Mouse (Mus musculus): Measurements from ENCODE around the gene Skiv2l. TPM values are rescaled to one million over a fixed set of nuclear protein-coding genes. Genes with fewer than 3 reads are reported as not detected.
A peak's percentile ranks its signal among the peaks of the same experiment; 100 is the strongest.
"Not testable (repeated sequence)": the region's sequence is repeated elsewhere in the genome, so short reads cannot be mapped to it uniquely, and the experiment has no call there.

The Skiv2l gene
- total RNA-seq, 2 experiments from 2014 or later, result 22.6 to 24.5 TPM

DNA sequence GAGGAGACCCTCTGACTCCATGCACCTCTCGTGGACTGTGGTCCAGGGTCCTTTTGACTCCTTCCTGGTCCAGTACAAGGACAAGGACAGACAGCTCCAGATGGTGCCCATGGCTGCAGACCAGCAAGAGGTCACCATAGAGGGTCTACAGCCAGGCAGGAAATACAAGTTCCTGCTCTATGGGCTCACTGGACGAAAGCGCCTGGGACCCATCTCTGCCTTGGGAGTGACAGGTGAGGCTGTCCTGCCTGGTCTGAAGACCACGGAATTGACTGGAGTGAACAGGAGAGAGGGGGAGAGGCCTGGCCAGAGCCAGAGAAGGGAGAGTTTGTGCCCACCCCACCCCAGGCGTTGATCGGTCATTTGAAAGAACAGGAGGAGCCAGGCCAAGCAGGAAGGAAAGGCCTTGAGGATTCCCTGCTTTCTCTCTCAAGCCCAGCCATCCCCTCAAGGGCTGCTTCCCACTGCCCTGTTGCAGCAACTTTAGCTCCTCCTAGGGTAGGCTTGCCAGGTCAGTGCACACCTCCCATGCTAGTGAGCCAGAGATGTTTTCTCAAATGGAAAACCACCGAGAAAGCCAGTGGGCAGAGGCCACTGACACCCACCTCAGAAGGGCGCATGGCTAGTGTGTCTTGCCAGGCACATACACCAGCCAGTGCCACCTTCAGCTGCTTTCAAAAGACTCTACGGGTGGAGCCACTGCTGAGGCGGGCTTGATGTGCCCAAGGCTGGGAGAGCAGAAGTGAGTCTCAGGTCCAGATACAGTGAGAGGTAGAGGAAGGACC lies 52.6 kb downstream of the Skiv2l start:
- intact Hi-C loops (cut with DNase I), result loop anchor here (5.0 kb wide), 1 partner anchor 85 kb away; no protein-coding TSS in a partner anchor
- not testable (repeated sequence) for DNase-seq

DNA sequence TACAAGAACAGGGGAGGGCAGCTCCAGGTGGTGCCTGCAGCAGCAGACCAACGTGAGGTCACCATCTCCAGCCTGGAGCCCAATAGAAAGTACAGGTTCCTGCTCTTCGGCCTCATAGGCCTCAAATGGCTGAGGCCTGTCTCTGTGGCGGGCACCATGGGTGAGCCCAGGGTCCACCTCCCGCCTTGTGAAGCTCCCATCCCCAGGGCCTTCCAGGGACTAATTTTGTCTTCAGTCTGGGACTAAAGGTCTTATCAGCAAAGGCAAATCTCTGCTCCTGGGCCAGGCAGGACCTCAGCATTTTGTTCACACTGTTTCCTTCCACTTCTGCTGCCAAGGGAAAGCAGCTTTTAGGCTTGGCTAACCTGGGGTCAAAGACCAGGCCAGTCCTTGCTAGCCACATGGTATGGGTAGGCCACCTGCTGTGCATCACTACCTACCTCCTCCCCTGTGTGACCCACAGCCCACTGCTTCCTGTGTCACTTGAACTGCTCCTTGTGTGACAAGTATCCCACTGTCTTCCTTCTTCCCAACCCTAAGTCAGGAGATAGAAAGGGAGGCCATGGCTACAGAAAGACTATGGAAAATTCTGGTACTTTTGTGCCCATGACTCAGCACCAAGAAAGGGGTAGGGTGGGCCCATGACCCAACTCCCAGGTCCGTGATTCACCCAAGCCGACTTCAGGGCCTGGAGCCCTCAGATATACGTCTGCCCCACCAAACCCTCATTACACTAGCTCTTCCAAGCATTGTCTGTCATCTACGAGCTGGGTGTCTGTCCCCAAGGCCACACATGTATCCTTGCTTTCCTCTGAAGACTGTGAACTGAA lies 53.5 kb downstream of the Skiv2l start:
- no peak for DNase-seq
- intact Hi-C loops (cut with DNase I), result loop anchor here (5.0 kb wide), 1 partner anchor 84 kb away; no protein-coding TSS in a partner anchor

DNA sequence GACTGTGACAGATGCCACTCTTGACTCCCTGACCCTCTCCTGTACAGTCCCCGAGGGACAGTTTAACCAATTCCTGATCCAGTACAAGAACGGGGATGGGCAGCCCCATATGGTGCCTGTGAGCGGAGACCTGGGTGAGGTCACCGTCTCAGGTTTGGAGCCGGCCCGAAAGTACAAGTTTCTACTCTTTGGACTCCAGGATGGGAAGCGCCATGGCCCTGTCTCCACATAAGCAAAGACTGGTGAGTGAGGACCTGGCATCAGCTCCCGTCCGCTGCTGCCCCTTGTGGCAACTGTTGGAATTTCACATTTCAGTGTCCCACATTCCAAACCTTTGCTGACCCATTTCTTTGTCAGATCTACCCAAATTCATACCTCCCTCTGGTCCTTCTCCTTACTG lies 54.4 kb downstream of the Skiv2l start:
- intact Hi-C loops (cut with DNase I), result loop anchor here (5.0 kb wide), 1 partner anchor 83 kb away; no protein-coding TSS in a partner anchor
- DNase-seq, result peak; percentile 36 to 65

DNA sequence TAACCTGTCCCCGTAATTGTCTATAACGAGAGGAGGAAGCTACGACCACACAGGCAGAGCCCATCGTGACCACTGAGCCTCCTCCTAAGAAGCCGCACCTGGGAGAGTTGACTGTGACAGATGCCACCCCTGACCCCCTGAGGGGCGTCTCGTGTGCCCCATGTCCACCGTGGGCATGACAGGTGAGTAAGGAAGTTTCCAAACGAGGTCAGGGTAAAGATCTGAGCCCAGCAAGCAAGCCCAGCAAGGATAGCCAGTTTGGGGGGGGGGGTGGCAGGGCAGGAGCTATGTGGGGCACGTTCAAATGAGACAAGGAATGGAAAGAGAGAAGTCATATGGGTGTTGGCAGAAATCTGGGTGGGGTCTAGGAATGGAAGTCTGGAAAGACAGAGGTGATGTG lies 55.0 kb downstream of the Skiv2l start:
- DNase-seq, result no peak
- intact Hi-C loops (cut with DNase I), result loop anchor here (5.0 kb wide), 1 partner anchor 83 kb away; no protein-coding TSS in a partner anchor

Small RNAs within 50 kb of the gene (microRNA-seq; reads per million reads assigned to microRNA genes)
- gene Mir6970 (ENCODE audit: borderline number of aligned reads in 2 of 2) (0 reads per million in 2 experiments), gene Mir6971 (ENCODE audit: borderline number of aligned reads in 2 of 2) (1.3 to 2.2 reads per million in 2 experiments), gene Mir6972 (ENCODE audit: borderline number of aligned reads in 2 of 2) (0 reads per million in 2 experiments)

Other genes with a start within 250 kb of the Skiv2l start
- 10 to 100 TPM; 35.7 to 37.1 TPM for gene Rnf5, start 246.5 kb downstream of the Skiv2l start, total RNA-seq (2021)
- gene Agpat1, start 245.9 kb downstream of the Skiv2l start, total RNA-seq (2021), result 10 to 100 TPM; 61.2 to 70.5 TPM
- gene Egfl8, start 234.2 kb downstream of the Skiv2l start, total RNA-seq (2021), result 1 to 10 TPM; 1.5 to 2.5 TPM
- gene Ppt2, start 221.7 kb downstream of the Skiv2l start, total RNA-seq (2021), result 10 to 100 TPM; 54.4 to 55.5 TPM
- gene Prrt1, start 220.7 kb downstream of the Skiv2l start, total RNA-seq (2021), result 1 to 10 TPM; 1.4 to 1.7 TPM
- gene Fkbpl, start 205.4 kb downstream of the Skiv2l start, total RNA-seq (2021), result 1 to 10 TPM; 6.9 to 9.9 TPM
- gene Atf6b, start 203.1 kb downstream of the Skiv2l start, total RNA-seq (2021), result 10 to 100 TPM; 15.3 to 16.1 TPM
- gene Tnxb, start 179.7 kb downstream of the Skiv2l start, total RNA-seq (2021), result 10 to 100 TPM; 35.6 to 39.7 TPM
- 10 to 100 TPM; 22.8 to 24.7 TPM for gene C4b, start 106.3 kb downstream of the Skiv2l start, total RNA-seq (2021)
- gene Cyp21a1, start 45.6 kb downstream of the Skiv2l start, total RNA-seq (2021), result not detected
- gene Stk19, start 13.3 kb downstream of the Skiv2l start, total RNA-seq (2021), result 10 to 100 TPM in 1 of 2 experiments, 1 to 10 TPM in 1; 10.0 to 11.1 TPM
- 10 to 100 TPM; 12.4 to 17.3 TPM for gene Dxo, start 13.2 kb downstream of the Skiv2l start, total RNA-seq (2021)
- 10 to 100 TPM; 13.7 to 15.3 TPM for gene Nelfe, start 181 bp upstream of the Skiv2l start, total RNA-seq (2021)
- 1 to 10 TPM; 4.4 to 7.5 TPM for gene Cfb, start 12.3 kb upstream of the Skiv2l start, total RNA-seq (2021)
- gene Zbtb12, start 29.3 kb upstream of the Skiv2l start, total RNA-seq (2021), result 1 to 10 TPM; 7.5 to 7.7 TPM
- gene Gm20547, start 31.8 kb upstream of the Skiv2l start, total RNA-seq (2021), result not detected
- 1 to 10 TPM; 3.1 to 4.4 TPM for gene C2, start 48.1 kb upstream of the Skiv2l start, total RNA-seq (2021)
- gene Ehmt2, start 48.3 kb upstream of the Skiv2l start, total RNA-seq (2021), result 10 to 100 TPM; 44.6 to 49.8 TPM
- not detected for gene Slc44a4, start 64.3 kb upstream of the Skiv2l start, total RNA-seq (2021)
- 10 to 100 TPM; 13.2 to 16.5 TPM for gene Neu1, start 81.0 kb upstream of the Skiv2l start, total RNA-seq (2021)
- 1 to 10 TPM; 2.8 to 4.5 TPM for gene Hspa1b, start 109.0 kb upstream of the Skiv2l start, total RNA-seq (2021)
- gene Gm20481, start 119.7 kb upstream of the Skiv2l start, total RNA-seq (2021), result not detected
- gene Hspa1a, start 121.9 kb upstream of the Skiv2l start, total RNA-seq (2021), result 1 to 10 TPM; 4.2 to 4.6 TPM
- 1 to 10 TPM; 7.8 to 9.2 TPM for gene Hspa1l, start 122.5 kb upstream of the Skiv2l start, total RNA-seq (2021)
- 10 to 100 TPM; 16.0 to 17.4 TPM for gene Lsm2, start 131.7 kb upstream of the Skiv2l start, total RNA-seq (2021)
- 10 to 100 TPM; 26.7 to 27.4 TPM for gene Vars, start 150.8 kb upstream of the Skiv2l start, total RNA-seq (2021)
- 1 to 10 TPM; 8.4 to 9.3 TPM for gene Vwa7, start 166.4 kb upstream of the Skiv2l start, total RNA-seq (2021)
- not detected for gene Sapcd1, start 177.8 kb upstream of the Skiv2l start, total RNA-seq (2021)
- gene Msh5, start 196.5 kb upstream of the Skiv2l start, total RNA-seq (2021), result under 1 TPM; 0.25 to 0.70 TPM
- 10 to 100 TPM; 41.7 to 44.0 TPM for gene Clic1, start 199.8 kb upstream of the Skiv2l start, total RNA-seq (2021)
- 10 to 100 TPM; 27.5 to 27.6 TPM for gene Ddah2, start 208.8 kb upstream of the Skiv2l start, total RNA-seq (2021)
- gene Ly6g6c, start 215.2 kb upstream of the Skiv2l start, total RNA-seq (2021), result under 1 TPM in 1 of 2 experiments, not detected in 1; 0.56 TPM
- under 1 TPM; 0.42 to 0.49 TPM for gene Mpig6b, start 216.0 kb upstream of the Skiv2l start, total RNA-seq (2021)
- gene Ly6g6e, start 226.7 kb upstream of the Skiv2l start, total RNA-seq (2021), result not detected
- under 1 TPM; 0.70 to 0.80 TPM for gene Ly6g6d, start 227.9 kb upstream of the Skiv2l start, total RNA-seq (2021)
- not detected for gene Ly6g6f, start 235.4 kb upstream of the Skiv2l start, total RNA-seq (2021)
- 10 to 100 TPM; 54.6 to 61.1 TPM for gene Abhd16a, start 239.1 kb upstream of the Skiv2l start, total RNA-seq (2021)

All from heart, postnatal 36 days (tissue).